In genomic region chr5:87340461-87340860, GRCm38 (mm10) we compare ENCODE assay signal across 20 mouse cellular contexts. TPM values are rescaled to one million over a fixed set of nuclear protein-coding genes. Genes with fewer than 3 reads are reported as not detected.
DNase-seq lines count a peak whose midpoint lies in the region; ATAC-seq lines count a peak whose summit lies in the region.
"Had no signal": no experiment of that assay in that cellular context is flagged by ENCODE, and none has a peak within 500 bp of the region (broad histone marks: within the 10 kb centered on the region; RNA-seq: fewer than 3 reads in every experiment).

No protein-coding gene starts in this region.

- DNase-seq in kidney, adult 18-20 months = peak; percentile 48
- no peak for DNase-seq in kidney, postnatal 4 days
- peak; percentile 92 for DNase-seq in kidney, adult 9 months
- peak; percentile 24 for DNase-seq in kidney, postnatal 14 days
- DNase-seq in yolk sac, embryonic 10.5 days (ENCODE audit: low spot score) = peak; percentile 26
- DNase-seq: adrenal gland, postnatal 14 days; cerebellum, adult 2 months; cerebellum, postnatal 10 days; forebrain, postnatal 0 days; gastrocnemius, postnatal 14 days; heart, postnatal 10 days; heart, postnatal 4 days had no signal

- no peak for ATAC-seq in megakaryocyte-erythroid progenitor cell, adult 5-6 weeks (replicated peaks; ENCODE audit: low FRiP score, low TSS enrichment, poor library complexity, severe bottlenecking)
- ATAC-seq: activated CD4-positive, CD25-positive, alpha-beta regulatory T cell, adult 4 months; forebrain, embryonic 13.5 days; forebrain, postnatal 0 days; Patski had no signal

RNA-seq across cellular contexts. Expression of gene Ugt2a3, which starts 3.5 kb away (rescaled TPM):
- not detected in 2 replicates for total RNA-seq in megakaryocyte-erythroid progenitor cell, adult 5-6 weeks (2014; fragmentation: Nextera tagmentation)
- not detected in 2 replicates for total RNA-seq in megakaryocyte-erythroid progenitor cell, adult 5-6 weeks (2017)
- total RNA-seq: adrenal gland, adult 18-20 months; CH12.LX; forebrain, postnatal 0 days; gastrocnemius, adult 18-20 months; gastrocnemius, postnatal 14 days; granulocyte monocyte progenitor cell, adult 5-6 weeks; heart, postnatal 10 days; heart, postnatal 4 days had no signal

Comparison
In these comparisons a context has a peak if more than half of its experiments do, and no peak if none do; other contexts are left out.
1. DNase-seq: peak in kidney, adult 18-20 months (single experiment), kidney, adult 9 months (single experiment), kidney, postnatal 14 days (single experiment) and yolk sac, embryonic 10.5 days (single experiment); none in kidney, postnatal 4 days (0 of 2).